Mouse (Mus musculus): Measurements from ENCODE around the gene Ciao2b.
"Not testable (repeated sequence)": the region's sequence is repeated elsewhere in the genome, so short reads cannot be mapped to it uniquely, and the experiment has no call there.

Ciao2b gene

GRCm38 (mm10) chr8:104641426-104642323, at the start of gene Ciao2b:
Gene Ciao2b (minus strand): TSS chr8:104641965.
- in situ Hi-C loops (cut with MboI; ENCODE audit: low sequenced_read_pairs), result no loop called here

GRCm38 (mm10) chr8:104688433-104688832, 46.7 kb upstream of the Ciao2b start:
- in situ Hi-C loops (cut with MboI; ENCODE audit: low sequenced_read_pairs), result no loop called here

- in situ Hi-C loops (cut with MboI; ENCODE audit: low sequenced_read_pairs), result no loop called here
Measured at GRCm38 (mm10) chr8:104655614-104656013, 13.8 kb upstream of the Ciao2b start.

- in situ Hi-C loops (cut with MboI; ENCODE audit: low sequenced_read_pairs), result no loop called here
Measured at GRCm38 (mm10) chr8:104654984-104655383, 13.2 kb upstream of the Ciao2b start.

GRCm38 (mm10) chr8:104644187-104644586, 2.4 kb upstream of the Ciao2b start:
- in situ Hi-C loops (cut with MboI; ENCODE audit: low sequenced_read_pairs), result not testable (repeated sequence)

- in situ Hi-C loops (cut with MboI; ENCODE audit: low sequenced_read_pairs), result no loop called here
Measured at GRCm38 (mm10) chr8:104642324-104642654, 524 bp upstream of the Ciao2b start.

GRCm38 (mm10) chr8:104640831-104641370, 864 bp downstream of the Ciao2b start:
- in situ Hi-C loops (cut with MboI; ENCODE audit: low sequenced_read_pairs), result no loop called here

- in situ Hi-C loops (cut with MboI; ENCODE audit: low sequenced_read_pairs), result no loop called here
Measured at GRCm38 (mm10) chr8:104640241-104640640, 1.5 kb downstream of the Ciao2b start.

- in situ Hi-C loops (cut with MboI; ENCODE audit: low sequenced_read_pairs), result no loop called here
Measured at GRCm38 (mm10) chr8:104638010-104638409, 3.8 kb downstream of the Ciao2b start.

GRCm38 (mm10) chr8:104635004-104635710, 6.6 kb downstream of the Ciao2b start:
- in situ Hi-C loops (cut with MboI; ENCODE audit: low sequenced_read_pairs), result no loop called here

- in situ Hi-C loops (cut with MboI; ENCODE audit: low sequenced_read_pairs), result no loop called here
Measured at GRCm38 (mm10) chr8:104633156-104633744, 8.5 kb downstream of the Ciao2b start.

GRCm38 (mm10) chr8:104632486-104632885, 9.3 kb downstream of the Ciao2b start:
- in situ Hi-C loops (cut with MboI; ENCODE audit: low sequenced_read_pairs), result no loop called here

GRCm38 (mm10) chr8:104631975-104632374, 9.8 kb downstream of the Ciao2b start:
- in situ Hi-C loops (cut with MboI; ENCODE audit: low sequenced_read_pairs), result no loop called here

GRCm38 (mm10) chr8:104630981-104631663, 10.6 kb downstream of the Ciao2b start, which contains the start of gene Rrad:
Gene Rrad (minus strand): TSS chr8:104631327.
- in situ Hi-C loops (cut with MboI; ENCODE audit: low sequenced_read_pairs), result no loop called here

GRCm38 (mm10) chr8:104630574-104630973, 11.2 kb downstream of the Ciao2b start:
- in situ Hi-C loops (cut with MboI; ENCODE audit: low sequenced_read_pairs), result no loop called here

- in situ Hi-C loops (cut with MboI; ENCODE audit: low sequenced_read_pairs), result no loop called here
Measured at GRCm38 (mm10) chr8:104630111-104630479, 11.7 kb downstream of the Ciao2b start.

GRCm38 (mm10) chr8:104629306-104630110, 12.3 kb downstream of the Ciao2b start:
- in situ Hi-C loops (cut with MboI; ENCODE audit: low sequenced_read_pairs), result no loop called here

- in situ Hi-C loops (cut with MboI; ENCODE audit: low sequenced_read_pairs), result no loop called here
Measured at GRCm38 (mm10) chr8:104628402-104628801, 13.4 kb downstream of the Ciao2b start.

GRCm38 (mm10) chr8:104627065-104627740, 14.6 kb downstream of the Ciao2b start:
- in situ Hi-C loops (cut with MboI; ENCODE audit: low sequenced_read_pairs), result no loop called here
